Mouse (Mus musculus) liver, adult 2 months (tissue): ENCODE data around the gene Cbr1.

ENCODE experiments used
- CTCF ChIP-seq: fragments of 200-500 bp; IDR thresholded peaks from 2 replicates; pipeline ENCODE4 v1.5.1; 2011; ENCODE audit warnings: low read depth, low read length, control low read depth
- POLR2A ChIP-seq: fragments of 200-500 bp; IDR thresholded peaks from 2 replicates; pipeline ENCODE4 v1.6.1; 2011; ENCODE audit warnings: low read length, control low read depth; ENCODE audit not compliant: insufficient read depth; ENCODE audit errors: extremely low read depth

- TF ChIP-seq CTCF (no peak; the same call in 1 of the 2 replicates), POLR2A (peak; percentile 92)
These were observed 2.0 kb downstream of the Cbr1 start for GRCm38 (mm10) chr16:93607669-93608101.
